Mouse (Mus musculus): ENCODE data around the gene Mapkbp1.

Mapkbp1 gene

GRCm38 (mm10) chr2:120049632-120050274 is 77.3 kb downstream of the Mapkbp1 start:
- in situ Hi-C loops (cut with MboI; ENCODE audit: low sequenced_read_pairs): no loop called here

- in situ Hi-C loops (cut with MboI; ENCODE audit: low sequenced_read_pairs): no loop called here
Measured at GRCm38 (mm10) chr2:120051405-120051804, 78.9 kb downstream of the Mapkbp1 start.

- in situ Hi-C loops (cut with MboI; ENCODE audit: low sequenced_read_pairs): no loop called here
Measured at GRCm38 (mm10) chr2:120054771-120055552, 82.5 kb downstream of the Mapkbp1 start.

GRCm38 (mm10) chr2:120055923-120056322 is 83.4 kb downstream of the Mapkbp1 start:
- in situ Hi-C loops (cut with MboI; ENCODE audit: low sequenced_read_pairs): no loop called here

GRCm38 (mm10) chr2:120058818-120059217 is 86.3 kb downstream of the Mapkbp1 start:
- in situ Hi-C loops (cut with MboI; ENCODE audit: low sequenced_read_pairs): no loop called here

- in situ Hi-C loops (cut with MboI; ENCODE audit: low sequenced_read_pairs): no loop called here
Measured at GRCm38 (mm10) chr2:120059466-120059865, 87.0 kb downstream of the Mapkbp1 start.

GRCm38 (mm10) chr2:120060190-120060589 is 87.7 kb downstream of the Mapkbp1 start:
- in situ Hi-C loops (cut with MboI; ENCODE audit: low sequenced_read_pairs): no loop called here

- in situ Hi-C loops (cut with MboI; ENCODE audit: low sequenced_read_pairs): no loop called here
Measured at GRCm38 (mm10) chr2:120060651-120061050, 88.2 kb downstream of the Mapkbp1 start.

- in situ Hi-C loops (cut with MboI; ENCODE audit: low sequenced_read_pairs): no loop called here
Measured at GRCm38 (mm10) chr2:120062248-120062647, 89.7 kb downstream of the Mapkbp1 start.

GRCm38 (mm10) chr2:120064639-120065038 is 92.1 kb downstream of the Mapkbp1 start:
- in situ Hi-C loops (cut with MboI; ENCODE audit: low sequenced_read_pairs): no loop called here

GRCm38 (mm10) chr2:120065243-120065642 is 92.7 kb downstream of the Mapkbp1 start:
- in situ Hi-C loops (cut with MboI; ENCODE audit: low sequenced_read_pairs): no loop called here

- in situ Hi-C loops (cut with MboI; ENCODE audit: low sequenced_read_pairs): no loop called here
Measured at GRCm38 (mm10) chr2:120066224-120066623, 93.7 kb downstream of the Mapkbp1 start.

GRCm38 (mm10) chr2:120068555-120069465 is 96.3 kb downstream of the Mapkbp1 start:
- in situ Hi-C loops (cut with MboI; ENCODE audit: low sequenced_read_pairs): no loop called here

GRCm38 (mm10) chr2:120069466-120069990 is 97.0 kb downstream of the Mapkbp1 start:
- in situ Hi-C loops (cut with MboI; ENCODE audit: low sequenced_read_pairs): no loop called here

GRCm38 (mm10) chr2:120074096-120074495 is 101.6 kb downstream of the Mapkbp1 start:
- in situ Hi-C loops (cut with MboI; ENCODE audit: low sequenced_read_pairs): no loop called here

- in situ Hi-C loops (cut with MboI; ENCODE audit: low sequenced_read_pairs): no loop called here
Measured at GRCm38 (mm10) chr2:120076076-120076705, 103.7 kb downstream of the Mapkbp1 start.

All from CH12F3 (cell line).